Mouse (Mus musculus) frontal cortex, adult (tissue): ENCODE data around the gene Srpk1.
"Not testable (repeated sequence)": the region's sequence is repeated elsewhere in the genome, so short reads cannot be mapped to it uniquely, and the experiment has no call there.

Source experiments
- ATAC-seq: cut with Nextera tagmentation; 2 replicates; pipeline ENCODE4 v1.9.2; 2017; ENCODE audit warnings: mild to moderate bottlenecking, moderate library complexity, mixed read lengths; ENCODE audit not compliant: low TSS enrichment

The Srpk1 gene

DNA sequence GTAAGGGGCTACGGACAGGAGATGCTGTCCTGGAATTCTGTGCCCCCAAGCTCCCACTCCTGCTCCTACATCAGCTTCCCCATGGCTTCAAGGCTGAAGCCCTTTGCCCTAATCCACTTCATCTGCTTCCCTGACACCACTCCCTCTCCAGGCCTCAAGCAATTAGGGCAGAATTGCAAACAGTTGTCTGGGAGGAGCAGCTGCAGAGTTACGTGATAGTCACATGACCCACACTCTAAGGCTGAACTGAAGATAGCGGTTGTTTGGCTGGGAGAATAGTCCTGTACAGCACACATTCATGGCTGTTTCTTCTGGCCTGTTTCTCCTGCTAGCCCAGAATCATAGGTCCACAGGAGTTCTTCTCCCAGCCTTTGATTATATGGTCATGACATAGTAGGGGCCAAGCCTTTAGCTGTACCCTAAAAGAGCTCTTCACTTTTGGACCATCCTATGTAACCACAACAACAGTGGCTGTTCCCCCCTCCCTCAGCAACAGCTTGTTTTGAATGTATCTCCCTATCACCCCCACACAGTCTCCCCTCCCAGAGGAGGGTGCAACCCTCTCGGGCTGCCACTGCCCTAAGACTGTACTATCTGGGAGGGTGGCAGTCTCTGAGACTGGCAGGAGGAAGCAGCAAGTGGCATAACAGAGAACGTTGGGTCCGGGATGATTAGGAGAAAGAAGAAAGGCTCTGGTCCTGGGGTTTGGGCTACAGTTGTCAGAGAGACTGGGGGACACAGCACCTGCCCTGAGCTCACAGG, 65.7 kb downstream of the Srpk1 start:
- ATAC-seq: no peak

DNA sequence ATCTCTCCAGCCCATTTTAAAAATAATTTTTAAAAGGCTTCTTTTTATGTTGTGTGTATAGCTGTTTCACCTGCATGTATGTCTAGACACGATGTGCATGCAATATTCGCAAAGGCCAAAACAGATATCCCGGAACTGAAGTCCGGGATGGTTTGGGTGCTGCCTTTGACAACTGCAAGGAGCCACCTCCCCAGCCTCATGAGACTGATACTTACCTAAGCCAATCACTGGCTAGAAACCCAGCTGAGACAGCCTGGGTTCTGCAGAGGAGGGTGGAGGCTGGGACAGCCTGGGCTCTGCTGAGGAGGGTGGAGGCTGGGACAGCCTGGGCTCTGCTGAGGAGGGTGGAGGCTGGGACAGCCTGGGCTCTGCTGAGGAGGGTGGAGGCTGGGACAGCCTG, 68.5 kb downstream of the Srpk1 start:
- ATAC-seq: not testable (repeated sequence)

DNA sequence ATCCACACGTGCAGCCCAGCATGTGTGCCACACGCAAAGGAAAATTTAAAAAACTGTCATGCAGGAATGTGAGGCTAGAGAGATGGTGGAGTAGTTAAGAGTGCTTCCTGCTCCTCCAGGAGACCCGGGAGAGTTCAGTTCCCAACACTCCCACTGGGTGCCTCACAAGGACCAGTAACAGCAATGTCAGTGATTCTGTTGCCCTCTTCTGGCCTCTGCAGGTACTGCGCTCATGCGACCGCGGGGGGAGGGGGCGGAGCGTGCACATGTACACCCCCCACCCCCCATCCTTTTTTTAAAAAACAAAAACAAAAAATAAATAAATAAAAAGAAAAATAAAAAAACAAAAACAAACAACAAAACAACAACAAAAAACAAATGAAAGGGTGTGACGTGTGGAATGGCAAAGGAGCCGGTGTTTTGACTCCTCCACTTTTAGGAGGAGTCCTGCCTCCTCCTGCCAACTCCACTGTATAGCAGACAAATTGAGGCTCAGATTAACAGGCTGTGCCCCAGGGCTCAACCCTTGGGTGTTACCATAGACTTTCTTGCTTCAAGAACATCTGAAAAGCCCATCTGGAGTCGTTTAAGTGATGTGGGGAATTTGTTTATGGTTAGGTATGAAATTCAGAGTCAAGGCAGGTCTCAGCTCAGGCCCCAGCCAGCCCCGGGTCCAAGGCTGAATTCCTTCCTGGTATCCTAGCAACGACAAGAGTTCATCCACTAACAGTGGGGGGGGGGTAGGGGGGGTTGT, 69.3 kb downstream of the Srpk1 start:
- ATAC-seq: peak; percentile 73; the same call in 1 of the 2 replicates

DNA sequence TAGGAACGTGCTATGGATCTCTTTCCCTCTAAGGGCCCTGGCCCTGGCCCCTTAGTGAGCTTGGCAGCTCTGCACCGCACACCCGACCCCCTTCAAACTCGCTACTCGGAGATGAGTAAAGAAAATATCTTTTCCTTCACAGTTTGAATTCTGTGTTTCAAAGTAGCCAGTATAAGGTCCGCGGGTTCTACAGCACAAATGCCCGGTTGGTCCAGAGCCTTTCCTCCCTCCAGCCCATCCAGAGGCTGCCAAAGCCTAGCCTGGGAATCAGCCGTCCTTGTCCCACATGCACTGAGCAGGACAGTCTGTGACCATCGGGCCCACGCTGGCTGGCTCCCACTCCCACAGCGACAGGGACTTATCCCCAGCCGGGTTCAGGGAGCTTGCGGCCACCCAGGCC, 73.4 kb downstream of the Srpk1 start, which contains the start of gene Clpsl2:
Gene Clpsl2 (plus strand): TSS at position 301 of the 400 bp plus-strand sequence.
- ATAC-seq: no peak

DNA sequence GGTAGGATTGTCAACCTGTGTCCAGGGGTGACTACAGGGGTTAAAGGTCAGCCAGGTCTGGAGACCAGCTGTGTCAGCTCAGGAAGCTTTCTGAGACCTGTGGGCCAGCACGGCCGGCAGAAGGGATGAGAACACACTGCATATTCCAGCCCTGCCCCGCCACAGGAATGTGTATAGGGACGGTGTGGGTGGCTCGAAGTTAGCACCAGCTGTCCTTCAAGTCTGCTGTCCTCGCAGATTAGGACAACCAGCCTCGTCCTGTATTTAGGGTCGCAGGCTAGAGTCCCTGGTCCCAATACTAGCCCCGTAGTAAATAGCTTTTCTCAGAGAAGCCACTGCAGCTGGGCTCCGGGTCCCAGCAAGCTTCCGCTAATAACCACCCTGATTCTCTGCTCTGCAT, 74.0 kb downstream of the Srpk1 start:
- no peak for ATAC-seq

DNA sequence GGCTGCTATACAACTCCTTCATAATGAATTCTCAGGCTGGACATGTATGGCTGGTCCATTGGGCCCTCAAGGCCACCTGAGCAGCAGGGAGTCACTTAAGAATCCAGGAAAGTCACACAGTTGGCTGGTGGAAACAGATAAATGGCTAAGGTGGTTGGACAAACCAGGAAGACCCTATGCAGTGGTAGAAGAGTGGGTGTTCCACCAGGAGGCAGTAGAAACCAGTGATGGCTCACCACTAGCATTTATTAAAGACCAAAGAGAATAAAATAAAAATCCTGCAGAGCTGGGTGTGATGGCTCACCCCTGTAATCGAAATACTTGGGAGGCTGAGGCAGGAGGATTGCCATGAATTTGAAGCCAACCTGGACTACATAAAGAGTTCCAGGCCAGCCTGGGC, 75.6 kb downstream of the Srpk1 start:
- ATAC-seq: no peak

DNA sequence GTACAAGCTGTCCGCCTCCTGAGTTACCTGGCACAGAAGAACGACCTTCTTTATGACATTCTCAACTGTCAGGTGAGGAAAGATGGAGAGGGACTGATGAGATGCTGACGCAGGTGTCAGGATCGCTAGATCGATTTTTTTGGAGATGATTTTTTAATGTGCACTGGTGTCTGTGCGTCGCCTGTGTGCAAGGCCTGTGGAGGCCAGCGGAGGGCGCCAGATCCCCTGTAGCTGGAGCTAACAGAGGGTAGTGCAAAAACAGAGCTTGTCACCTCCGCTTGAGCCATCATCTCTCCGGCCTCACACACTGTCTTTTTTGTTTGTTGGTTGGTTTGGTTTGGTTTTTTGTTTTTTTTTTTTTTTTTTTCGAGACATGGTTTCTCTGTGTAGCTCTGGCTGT, 84.6 kb downstream of the Srpk1 start:
- ATAC-seq: no peak
